Mouse (Mus musculus) olfactory bulb, adult 2 months (tissue): ENCODE results near the gene Lkaaear1.

ENCODE experiments used
- CTCF ChIP-seq: fragments of 200-500 bp; IDR thresholded peaks from 2 replicates; pipeline ENCODE4 v1.5.1; 2012; ENCODE audit warnings: low read depth, mild to moderate bottlenecking, low read length, moderate library complexity; ENCODE audit not compliant: insufficient read depth
- POLR2A ChIP-seq: fragments of 200-500 bp; IDR thresholded peaks from 2 replicates; pipeline ENCODE4 v1.6.1; 2012; ENCODE audit warnings: mild to moderate bottlenecking, low read depth, low read length, moderate library complexity; ENCODE audit not compliant: insufficient read depth

DNA sequence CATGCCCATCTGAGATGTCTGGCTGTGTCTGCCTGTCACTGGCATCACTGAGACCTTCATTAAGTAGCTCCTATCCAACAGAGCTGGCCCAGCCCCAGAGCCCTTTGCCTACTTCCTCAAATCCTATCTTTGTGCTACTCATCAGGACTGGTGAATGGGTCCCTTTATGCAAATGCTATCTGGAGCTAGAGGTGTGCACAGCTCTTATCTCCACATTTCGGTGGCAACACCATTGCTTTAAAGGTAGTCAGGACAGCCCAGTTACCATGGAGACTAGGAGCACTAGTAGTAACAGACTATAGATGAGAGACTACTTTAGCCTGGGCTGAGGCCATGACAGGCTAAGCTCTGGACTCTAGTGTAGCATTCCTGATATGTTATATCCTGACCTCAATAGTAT, 13.5 kb downstream of the Lkaaear1 start:
- TF ChIP-seq POLR2A, result no peak
- TF ChIP-seq CTCF, result no peak
